Mouse (Mus musculus) cerebellum, adult 18-20 months (tissue): ENCODE data around the gene B830017H08Rik.

Experiments
- DNase-seq, 2 experiments: peaks; one replicate each; pipeline ENCODE4 v3.0.0; 2021

B830017H08Rik gene

DNA sequence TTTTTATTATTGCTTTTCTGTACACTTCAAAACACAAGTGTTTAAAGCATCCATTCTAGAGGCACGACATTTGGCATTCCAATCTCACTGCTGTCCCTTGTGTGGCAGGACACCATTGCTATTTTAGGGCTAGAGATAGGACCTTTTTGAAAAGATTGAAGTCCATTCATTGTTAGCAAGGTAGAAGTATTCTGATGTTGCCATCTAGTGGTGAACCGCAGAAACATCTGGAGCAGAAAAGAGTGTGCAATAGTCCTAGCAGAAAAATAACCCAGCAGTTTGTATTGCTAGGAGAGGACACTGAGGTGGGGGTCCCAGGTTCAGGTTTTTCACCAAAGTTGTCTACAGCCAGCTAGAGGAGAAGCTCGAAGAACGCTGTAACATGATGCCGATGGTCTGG lies 20.8 kb upstream of the B830017H08Rik start:
- peak in 1 of 2 experiments; percentile 48 for DNase-seq

- DNase-seq = no peak
These were observed 19.7 kb upstream of the B830017H08Rik start for GRCm38 (mm10) chr16:17813173-17813572.

DNA sequence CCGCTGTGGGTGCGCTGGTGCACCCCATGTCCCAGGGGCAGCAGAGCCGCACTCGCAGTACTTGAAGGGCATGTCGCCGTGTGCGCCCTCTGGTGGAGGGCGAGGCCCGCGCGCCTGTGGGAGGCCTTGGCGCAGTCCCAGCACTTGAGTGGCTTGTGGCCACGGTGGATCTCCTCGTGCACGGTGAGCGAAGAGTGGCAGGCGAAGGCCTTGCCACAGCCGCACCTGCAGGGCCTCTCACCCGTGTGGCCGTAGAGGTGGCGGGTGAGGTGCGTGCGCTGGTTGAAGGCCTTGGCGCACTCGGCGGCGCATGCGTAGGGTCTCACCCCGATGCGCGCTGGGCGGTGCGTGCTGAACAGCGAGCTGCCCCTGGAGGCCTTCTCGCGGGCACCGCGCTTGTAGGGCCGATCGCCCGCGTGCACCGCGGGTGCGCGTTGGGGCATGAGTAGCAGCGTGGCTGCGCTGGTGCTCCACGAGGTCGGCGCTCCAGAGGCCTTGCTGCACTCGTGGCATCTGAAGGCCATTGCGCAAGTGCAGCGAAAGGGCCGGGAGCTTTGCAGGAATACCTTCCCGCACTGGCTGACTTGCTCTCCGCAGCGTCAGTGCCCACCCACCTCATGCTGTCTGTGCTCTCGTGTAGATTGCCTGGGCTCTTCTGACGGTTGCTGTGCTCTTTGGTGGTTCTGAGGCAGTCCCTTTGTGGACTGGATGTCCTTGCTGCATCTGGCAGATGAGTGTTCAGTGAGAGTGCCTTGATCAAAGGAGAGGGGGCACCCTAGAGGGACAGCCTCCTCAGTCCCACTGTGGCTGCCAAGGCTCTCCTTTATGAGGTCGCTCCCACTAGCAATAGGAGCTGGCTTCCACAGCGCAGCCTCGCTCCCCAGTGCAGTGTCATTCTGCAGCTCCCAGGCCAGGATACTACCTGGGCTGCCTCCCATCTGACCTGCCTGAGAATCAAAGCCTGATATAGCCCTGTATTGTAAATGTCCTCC lies 17.2 kb upstream of the B830017H08Rik start:
- DNase-seq = peak; percentile 39 to 75

DNA sequence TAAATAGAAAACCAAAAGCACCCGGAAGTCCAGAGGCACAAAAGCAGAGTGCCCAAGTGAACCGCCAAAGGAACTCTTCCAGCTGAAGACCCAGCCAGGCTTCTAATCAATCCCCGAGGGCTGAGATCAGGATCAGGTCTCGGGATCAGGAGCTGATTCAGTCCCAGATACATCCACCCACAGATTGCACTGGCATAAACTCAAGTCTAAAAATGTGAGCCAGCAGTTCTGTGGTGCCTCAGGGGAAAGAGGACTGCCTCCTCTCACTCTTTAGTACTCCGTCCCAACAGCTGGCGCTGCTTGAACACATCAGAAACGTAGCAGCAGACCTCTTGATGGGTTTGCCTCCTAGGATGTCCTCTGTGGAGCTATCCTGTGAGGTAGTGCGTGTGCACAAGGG lies 16.4 kb upstream of the B830017H08Rik start:
- no peak for DNase-seq

DNA sequence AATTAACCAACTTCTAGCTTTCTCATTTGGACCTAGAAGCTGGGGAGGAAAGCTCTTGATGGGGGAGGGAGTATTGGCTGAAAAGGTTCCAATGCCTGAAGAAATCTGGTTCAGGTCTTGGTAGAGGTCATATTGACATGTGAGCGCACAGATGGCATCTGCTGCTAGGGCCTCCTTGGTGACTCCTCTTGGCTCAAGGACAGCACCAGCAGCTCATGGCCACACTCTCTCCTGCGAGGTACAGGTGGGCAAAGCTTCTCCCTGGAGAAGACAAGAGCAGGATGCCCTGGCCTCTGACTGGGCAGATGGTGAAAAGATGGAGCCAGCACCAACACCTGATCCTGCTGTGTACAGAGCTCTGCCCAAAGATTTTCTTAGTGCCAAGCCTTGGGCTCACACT lies 6.4 kb upstream of the B830017H08Rik start:
- peak; percentile 67 to 80 for DNase-seq

DNA sequence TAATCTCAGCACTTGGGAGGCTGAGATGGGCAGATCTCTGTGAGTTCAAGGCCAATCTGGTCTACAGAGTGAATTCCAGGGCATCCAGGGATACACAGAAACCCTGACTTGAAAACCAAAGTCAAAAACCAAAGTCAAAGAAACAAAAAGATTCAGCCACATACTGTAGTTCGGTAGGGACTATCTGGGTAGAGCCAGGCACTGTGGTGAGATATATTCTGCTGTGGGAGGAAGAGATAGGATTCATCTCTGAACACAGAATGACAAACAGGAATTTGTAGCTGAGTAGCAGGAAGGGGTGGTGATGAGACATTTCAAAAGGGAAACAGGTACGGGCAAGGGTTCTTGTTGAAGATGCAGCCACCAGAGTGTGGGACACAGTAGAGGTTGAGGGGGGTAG lies 4.7 kb upstream of the B830017H08Rik start:
- no peak for DNase-seq

- DNase-seq = no peak
These were observed 4.1 kb upstream of the B830017H08Rik start for GRCm38 (mm10) chr16:17828867-17829266.

GRCm38 (mm10) chr16:17830385-17831178 lies 2.3 kb upstream of the B830017H08Rik start:
- no peak for DNase-seq

GRCm38 (mm10) chr16:17831781-17832180 lies 1.1 kb upstream of the B830017H08Rik start:
- no peak for DNase-seq

DNA sequence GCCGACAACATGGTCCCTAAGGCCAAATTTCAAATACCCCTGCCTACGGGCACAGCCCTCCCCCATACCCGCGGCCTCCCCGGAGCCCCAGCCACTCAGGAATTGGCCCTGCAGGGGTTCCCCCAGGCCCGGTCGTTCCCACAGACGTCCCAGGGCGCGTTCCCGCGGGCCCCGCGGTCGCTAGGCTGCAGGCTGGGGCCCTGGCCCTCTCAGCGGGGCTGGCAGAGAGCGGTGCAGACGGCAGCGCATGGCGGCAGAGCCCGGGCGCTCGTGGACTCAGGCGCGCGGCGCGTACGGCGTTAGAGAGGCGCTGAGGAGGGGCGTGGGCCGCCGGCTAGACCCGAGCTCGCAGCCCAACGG lies 380 bp downstream of the B830017H08Rik start:
- peak; percentile 54 to 75 for DNase-seq

DNA sequence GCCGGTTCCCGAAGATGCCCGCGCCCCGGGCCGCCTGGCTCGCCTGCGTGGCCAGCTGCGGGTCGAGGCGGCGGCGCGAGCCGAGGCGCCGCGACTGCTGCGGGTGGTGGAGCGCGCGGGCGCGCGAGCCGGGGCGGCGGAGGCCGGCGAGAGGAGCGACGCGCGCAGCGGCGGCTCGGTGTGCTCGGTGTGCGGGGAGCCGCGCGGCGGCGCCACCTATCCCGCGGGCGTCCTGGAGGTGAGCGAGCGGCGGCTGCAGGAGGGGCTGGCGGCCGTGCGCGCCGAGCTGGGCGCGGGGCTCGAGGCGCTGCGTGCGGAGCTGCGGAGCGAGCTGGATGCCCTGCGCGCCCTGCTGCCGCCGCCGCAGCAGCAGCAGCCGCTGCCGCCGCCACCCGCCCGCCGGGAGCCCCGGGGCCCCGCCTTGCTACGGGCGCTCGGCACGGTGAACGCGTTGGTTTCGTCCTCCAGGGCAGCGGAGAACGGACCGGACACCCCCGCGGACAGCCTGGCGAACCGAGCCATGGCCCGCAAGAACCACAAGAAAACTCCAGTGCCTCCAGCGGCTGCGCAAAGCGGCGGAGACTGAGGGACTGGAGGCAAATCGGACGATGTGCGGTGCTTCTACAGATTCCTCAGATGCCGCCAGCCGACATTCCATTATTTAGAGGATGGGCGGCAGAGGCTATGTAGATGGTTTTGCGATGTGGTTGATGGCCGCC lies 919 bp downstream of the B830017H08Rik start:
- peak; percentile 71 to 83 for DNase-seq

DNA sequence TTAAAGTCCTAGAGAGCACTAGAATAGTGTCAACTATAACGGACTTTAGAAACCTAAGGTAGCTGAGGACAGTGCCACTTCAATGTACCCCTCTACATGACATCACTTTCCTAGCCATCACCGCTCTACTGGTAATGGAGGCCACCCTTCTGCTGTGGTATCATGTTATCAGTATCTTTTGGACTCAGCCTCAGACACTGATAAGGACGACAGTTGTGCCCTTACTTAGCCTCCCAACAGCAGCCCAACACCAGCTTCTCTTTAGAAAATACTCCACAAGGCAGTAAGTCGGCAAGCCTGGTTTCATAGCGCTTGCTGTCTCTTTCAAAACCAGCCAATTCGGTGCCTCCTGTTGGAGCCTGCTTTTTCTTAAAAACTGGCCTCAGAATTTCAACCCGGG lies 1.6 kb downstream of the B830017H08Rik start:
- DNase-seq = no peak

DNA sequence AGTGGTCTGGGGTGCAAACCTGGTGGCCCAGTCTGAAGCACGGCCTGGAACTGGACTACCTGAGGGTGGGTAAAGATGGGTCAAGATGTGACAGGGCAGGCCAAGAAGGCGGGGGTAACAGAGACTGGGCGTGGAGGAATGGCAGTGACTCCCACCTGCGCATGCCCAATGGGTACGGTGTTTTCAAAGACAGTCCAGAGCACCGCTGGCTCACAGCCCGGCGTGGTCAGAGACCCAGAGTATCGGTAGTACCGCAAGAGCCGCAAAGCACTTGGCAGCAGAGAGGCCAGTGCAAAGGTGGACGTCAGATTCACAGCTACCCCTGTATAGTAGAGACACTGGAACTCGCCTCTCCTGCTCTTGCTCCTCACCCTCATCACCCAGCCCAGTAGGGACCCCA lies 2.6 kb downstream of the B830017H08Rik start:
- DNase-seq = peak in 1 of 2 experiments; percentile 38

- DNase-seq = no peak
These were observed 5.1 kb downstream of the B830017H08Rik start, which contains the start of gene Car15 for GRCm38 (mm10) chr16:17838051-17838450. Gene Car15, minus strand, starts transcription at chr16:17838364.

GRCm38 (mm10) chr16:17839976-17840375 lies 7.1 kb downstream of the B830017H08Rik start:
- DNase-seq = peak; percentile 80 to 82

GRCm38 (mm10) chr16:17842437-17842836 lies 9.5 kb downstream of the B830017H08Rik start:
- DNase-seq = peak; percentile 57 to 60

DNA sequence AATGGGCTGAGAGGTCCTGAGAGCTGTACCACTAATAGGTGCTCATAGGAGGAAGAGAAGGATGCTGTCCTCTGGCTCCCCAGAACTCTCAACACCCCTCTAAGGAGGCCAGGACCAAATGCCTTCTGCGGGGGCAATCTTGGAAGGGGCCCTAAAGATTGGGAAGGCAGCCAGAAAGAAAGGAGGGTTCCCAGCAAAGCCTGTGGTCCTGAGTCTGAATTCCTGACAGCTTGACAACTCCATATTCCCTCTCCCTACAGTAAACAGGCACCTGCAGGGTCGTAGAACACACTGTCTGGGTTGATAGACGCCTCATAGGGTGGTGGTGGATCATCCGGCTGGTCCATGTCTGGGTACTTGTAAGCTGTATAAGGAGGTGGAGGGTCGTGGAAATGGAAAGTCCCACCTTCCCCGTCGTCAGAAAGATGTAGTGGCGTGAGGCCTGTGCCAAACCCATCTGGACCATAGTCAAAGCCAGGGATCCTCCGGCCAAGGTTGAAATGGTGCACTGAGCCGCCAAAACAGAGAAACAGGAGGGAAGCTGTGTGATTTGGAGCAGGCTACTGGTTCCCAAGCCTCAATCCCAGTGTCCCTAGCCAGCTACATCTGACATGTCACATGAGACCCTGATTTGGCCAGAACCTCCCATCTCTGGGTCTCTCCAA lies 10.9 kb downstream of the B830017H08Rik start:
- peak; percentile 57 to 68 for DNase-seq

DNA sequence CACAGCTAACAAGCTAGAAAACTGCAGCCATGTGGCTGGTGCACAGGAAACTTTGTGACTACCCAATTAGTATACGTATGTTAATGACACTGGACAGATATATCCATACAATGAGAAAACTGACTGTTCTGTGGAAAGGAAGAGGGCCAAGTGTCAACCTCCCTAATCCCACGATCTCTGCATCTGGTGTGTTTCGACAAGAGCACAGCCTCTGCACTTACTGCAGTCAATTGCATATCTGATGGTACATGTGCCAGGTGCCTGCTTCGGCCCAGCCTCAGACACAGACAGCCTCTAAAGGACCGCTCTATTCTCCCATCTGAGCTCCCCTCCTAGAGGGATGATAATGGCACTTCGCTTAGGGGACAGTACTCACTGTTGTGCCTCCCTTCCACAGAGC lies 15.5 kb downstream of the B830017H08Rik start:
- DNase-seq = no peak

DNA sequence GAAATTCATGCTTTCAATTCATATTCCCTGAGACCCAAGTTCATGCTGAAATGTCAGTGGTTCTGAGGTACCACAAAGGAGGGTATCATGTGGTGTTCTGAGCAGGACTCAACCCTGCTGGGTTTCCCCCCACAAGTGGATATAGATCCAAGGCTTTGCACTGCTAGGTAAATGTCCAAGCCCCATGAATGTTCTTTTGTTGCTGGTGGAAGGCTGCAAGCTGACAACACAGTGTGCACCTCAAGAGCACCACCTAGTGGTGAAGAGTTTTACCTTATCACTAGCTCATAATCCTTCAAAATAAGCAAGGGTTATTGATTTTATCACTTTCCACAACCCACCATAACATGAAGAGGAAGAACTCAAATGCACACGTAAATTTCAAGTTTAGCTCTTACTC lies 16.0 kb downstream of the B830017H08Rik start:
- DNase-seq = peak; percentile 75 to 78

DNA sequence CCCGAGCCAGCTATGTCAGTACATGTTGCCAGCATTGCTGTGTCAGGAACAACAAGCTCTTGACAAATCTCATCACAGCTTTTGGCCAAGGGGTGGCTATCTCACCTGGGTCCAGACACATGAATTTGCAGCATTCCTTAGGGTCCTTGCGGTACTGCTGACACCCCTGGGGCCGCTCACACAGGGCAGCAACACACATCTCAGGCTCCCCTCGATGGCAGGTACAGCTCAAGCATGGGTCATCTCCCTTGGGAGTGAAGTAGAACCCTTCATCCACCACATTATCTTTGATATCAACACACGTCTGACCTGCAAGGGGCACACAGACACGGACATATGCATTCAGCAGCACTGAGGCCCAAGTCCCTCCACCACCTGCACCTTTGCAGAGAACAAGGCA lies 16.6 kb downstream of the B830017H08Rik start:
- no peak for DNase-seq

DNA sequence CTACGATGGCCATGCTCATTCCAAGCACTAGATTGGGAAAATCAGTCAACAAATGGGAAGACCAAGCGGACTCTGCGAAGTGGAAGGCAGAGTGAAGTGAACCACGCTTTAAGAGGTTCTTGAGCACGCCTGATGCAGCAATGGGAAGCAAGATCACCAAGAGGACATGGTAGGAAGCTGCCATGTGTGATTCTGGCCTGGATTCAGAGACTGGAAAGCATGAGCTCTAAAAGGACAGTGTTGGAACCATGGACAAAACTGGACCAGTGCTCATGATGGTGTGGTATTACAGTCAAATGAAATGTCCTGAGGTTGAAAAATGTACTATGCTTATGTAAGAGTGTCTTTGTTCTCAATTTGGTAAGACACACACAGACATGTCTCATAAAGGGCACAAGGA lies 18.4 kb downstream of the B830017H08Rik start:
- DNase-seq = peak in 1 of 2 experiments; percentile 42

DNA sequence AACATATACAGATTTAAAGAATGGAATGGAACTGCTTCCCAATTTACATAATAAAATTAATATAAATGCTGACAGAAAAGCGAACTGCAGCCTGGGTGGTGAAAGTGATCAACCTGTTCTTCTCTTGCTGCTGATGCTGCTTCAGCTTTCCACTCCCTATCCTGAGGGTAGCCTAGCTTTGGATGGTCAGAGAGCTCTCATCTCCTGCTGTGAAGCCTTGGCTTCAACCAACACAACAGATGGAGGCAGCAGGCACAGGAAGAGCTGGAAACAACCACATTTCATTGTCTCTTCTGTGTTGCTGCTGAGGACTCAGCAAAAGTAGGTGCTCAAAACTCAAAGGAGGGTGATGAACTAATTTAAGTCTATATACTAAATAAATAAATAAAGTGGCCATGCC lies 18.9 kb downstream of the B830017H08Rik start:
- peak; percentile 89 to 92 for DNase-seq
